Mouse (Mus musculus) WW6 (cell line): ENCODE data around the gene Homer3.

Experiments used
- DNase-seq: peaks from one replicate; pipeline ENCODE4 v3.0.0-alpha.2; 2013; ENCODE audit warnings: low read depth, low spot score

The Homer3 gene

GRCm38 (mm10) chr8:70282603-70283135 lies at the start of gene Homer3:
Gene Homer3, plus strand, starts transcription at chr8:70282827.
- peak; percentile 97 for DNase-seq

DNA sequence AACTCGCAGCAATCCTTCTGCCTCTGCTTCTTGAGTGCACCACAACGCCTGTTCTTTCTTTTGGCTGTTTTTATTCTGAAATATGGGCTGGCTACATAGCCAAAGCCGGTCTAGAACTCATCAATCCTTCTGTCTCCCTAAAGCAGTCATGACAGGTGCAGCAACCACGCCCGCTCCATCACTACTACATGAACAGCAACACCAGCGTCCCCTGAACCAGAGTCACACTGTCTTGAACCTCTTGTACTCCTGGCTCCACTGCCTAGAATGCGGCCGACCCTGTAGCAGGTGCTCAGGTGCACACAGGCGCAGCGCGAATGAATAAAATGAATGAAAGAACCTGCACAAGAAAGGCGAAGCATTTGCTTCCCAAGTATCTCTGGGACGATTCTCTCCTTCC lies 49.0 kb upstream of the Homer3 start:
- DNase-seq: no peak

GRCm38 (mm10) chr8:70234080-70234780 lies 48.4 kb upstream of the Homer3 start, which contains the start of the genes Sugp2 and Armc6:
Gene Sugp2, plus strand, starts transcription at chr8:70234226.
Gene Armc6, minus strand, starts transcription at chr8:70234466.
- peak; percentile 98 for DNase-seq

DNA sequence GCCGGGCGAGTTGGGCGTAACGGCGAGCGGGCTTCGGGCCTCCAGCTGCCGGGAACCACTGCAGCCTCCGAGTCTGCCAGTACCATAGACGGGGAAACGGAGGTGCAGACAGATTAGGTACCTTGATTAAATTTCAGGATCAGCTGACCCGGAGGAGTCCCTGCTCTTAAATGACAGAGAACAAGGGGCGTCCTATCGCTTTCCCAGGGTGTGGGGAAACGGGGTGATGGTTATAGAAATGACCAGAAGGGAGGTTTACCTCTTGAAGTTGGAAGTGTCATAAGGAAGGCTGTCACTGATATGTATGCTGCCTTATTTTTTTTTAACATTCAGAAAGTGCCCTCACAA lies 47.9 kb upstream of the Homer3 start:
- no peak for DNase-seq

DNA sequence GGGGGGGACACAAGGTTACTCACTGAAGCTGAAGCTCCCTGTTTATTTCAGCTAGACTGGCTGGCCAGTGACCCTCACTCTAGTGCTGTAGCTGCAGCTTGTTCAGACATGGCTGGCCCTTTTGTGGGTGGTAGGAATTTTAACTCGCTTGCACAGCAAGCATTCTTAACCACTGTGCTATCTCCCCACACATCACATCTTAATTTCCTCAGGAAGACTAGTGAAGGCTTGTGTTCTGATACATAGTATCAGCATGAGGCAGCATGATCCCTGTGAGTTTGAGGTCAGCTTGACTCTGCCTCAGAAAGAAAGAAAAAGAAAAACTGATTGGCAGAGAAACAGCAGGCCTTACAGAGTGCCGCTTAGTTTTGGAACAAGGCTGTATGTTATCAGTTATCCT lies 44.8 kb upstream of the Homer3 start:
- no peak for DNase-seq

DNA sequence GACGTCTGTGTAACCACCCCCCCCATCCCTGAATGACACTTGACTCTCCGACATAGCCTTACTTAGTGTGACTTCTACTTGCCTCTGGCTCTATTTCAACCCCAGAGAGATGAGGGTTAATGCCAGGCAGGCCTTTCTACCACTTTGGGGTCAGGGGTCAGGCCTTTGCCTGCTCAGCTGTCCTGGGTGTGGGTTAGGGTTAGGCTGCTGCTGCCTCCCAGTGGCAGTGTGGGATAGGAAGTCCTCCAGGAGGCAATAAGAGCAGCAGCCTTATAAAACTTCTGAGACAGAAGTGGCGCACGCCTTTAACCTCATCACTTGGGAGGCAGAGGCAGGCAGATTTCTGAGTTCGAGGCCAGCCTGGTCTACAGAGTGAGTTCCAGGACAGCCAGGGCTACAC lies 42.0 kb upstream of the Homer3 start:
- no peak for DNase-seq

DNA sequence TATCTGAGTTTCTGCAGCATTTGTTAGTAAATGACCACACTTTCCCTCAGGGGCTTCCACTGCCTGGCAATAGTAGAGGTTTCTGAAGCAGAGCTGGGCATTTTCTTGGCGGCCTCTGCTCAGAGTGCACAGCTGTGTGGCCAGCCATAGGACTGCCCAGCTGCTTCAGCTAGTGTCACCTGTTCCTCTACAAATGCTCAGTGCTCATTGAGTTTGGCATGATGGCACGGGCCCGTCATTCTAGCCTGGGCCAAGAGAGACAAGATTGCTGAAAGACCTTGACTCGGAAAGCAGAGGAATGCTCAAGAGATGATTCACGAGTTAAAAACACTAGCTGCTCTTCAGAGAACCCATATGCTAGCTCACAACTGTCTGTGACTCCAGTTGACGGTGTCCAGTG lies 36.0 kb upstream of the Homer3 start:
- DNase-seq: no peak

GRCm38 (mm10) chr8:70247841-70248240 lies 34.8 kb upstream of the Homer3 start:
- no peak for DNase-seq

GRCm38 (mm10) chr8:70254628-70255027 lies 28.0 kb upstream of the Homer3 start:
- DNase-seq: no peak

DNA sequence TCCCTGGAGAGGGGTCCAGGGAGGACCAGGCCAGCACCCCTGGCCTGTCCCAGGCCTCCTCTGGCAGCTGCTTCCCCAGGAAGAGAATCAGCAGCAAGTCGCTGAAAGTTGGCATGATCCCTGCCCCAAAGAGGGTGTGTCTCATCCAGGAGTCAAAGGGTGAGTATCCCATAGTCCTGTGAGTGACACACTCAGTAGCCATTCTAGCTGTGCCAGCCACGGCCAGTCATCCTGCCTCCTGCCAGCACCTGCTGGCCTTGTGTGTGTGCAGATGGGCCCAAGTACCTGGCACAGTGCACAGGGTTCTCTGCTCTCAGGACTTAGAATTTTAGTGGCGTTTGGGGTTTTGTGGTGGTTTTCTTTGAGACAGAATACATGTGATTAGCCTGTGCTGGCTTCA lies 25.2 kb upstream of the Homer3 start:
- no peak for DNase-seq

DNA sequence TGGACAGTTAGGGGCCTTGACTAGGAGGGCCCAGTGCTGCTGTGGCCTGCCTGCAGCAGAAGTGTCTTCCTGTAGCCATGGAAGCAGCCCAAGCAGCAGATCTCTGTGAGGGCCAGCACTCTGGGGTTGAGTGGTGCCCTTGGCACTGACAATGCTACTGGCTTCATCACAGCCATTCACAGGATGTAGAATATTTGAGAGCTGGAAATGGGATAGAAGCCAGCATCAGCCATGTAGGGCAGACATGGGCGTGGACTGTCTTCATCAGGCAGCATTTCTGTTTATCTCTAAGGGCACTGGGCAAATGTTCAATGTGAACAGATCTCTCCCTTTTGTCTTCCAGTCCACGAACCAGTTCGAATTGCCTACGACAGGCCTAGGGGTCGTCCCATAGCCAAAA lies 24.0 kb upstream of the Homer3 start:
- no peak for DNase-seq

- DNase-seq: no peak
Measured at GRCm38 (mm10) chr8:70259043-70259442, 23.6 kb upstream of the Homer3 start.

DNA sequence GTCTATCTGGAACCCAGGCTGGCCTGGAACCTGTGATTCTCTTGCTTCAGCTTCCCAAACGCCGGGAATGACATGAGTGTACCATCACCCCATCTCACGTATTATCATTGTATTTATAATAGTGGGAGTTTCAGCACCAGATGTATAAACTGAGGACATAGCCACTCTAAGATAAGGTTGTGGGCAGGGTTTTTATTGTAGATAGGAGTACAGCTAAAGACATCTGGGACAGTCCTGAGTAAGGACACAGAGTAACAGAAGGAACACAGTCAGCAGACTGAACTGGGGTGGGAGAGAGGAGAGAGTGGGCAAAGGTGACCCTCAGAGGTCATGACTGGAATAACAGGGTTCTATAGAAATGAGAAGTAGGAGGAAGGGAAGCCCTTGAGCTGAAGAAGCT lies 15.0 kb upstream of the Homer3 start:
- DNase-seq: no peak

GRCm38 (mm10) chr8:70268311-70268710 lies 14.3 kb upstream of the Homer3 start:
- DNase-seq: no peak

- DNase-seq: no peak
Measured at GRCm38 (mm10) chr8:70268799-70269565, 13.6 kb upstream of the Homer3 start.

- no peak for DNase-seq
Measured at GRCm38 (mm10) chr8:70272949-70273348, 9.7 kb upstream of the Homer3 start.

DNA sequence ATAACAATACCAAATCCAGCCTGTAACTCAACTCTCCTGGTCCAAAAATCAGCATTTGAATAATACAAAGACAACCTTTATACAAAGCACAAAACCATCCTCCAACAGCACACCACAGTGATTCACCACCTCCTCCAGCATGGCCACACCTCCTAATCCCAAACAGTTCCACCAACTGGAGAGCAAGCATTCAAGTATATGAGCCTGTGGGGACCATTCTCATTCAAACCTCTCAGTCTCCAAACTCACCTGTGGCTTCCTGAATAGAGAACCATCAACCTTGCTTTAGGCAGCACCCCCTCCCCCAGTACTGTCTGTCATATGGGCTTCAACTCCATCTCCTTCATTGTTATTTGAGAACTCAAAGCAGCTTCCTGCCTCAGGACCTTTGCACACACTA lies 8.3 kb upstream of the Homer3 start:
- DNase-seq: no peak

DNA sequence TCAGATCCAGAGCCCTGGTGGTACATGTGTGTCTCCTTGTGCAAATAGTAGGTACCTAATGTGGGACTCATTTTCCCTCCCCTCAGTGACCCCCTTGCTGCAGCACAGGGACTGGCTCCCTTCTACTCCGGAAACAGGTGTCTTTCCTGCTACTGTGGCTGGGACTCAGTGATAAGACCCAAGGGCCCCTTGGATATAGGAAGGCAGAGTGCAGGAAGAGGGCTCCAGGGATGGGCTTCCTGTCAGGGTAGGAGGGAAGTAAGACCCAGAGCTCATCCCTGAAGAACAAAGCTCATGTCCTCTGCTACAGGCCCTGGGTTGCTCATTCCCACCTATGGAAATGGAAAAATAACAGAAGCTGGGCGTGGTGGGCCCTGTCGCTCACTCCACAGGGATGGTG lies 6.2 kb upstream of the Homer3 start:
- DNase-seq: no peak

GRCm38 (mm10) chr8:70278175-70278574 lies 4.5 kb upstream of the Homer3 start:
- no peak for DNase-seq

GRCm38 (mm10) chr8:70279266-70279665 lies 3.4 kb upstream of the Homer3 start:
- no peak for DNase-seq

- no peak for DNase-seq
Measured at GRCm38 (mm10) chr8:70281001-70281400, 1.6 kb upstream of the Homer3 start.

DNA sequence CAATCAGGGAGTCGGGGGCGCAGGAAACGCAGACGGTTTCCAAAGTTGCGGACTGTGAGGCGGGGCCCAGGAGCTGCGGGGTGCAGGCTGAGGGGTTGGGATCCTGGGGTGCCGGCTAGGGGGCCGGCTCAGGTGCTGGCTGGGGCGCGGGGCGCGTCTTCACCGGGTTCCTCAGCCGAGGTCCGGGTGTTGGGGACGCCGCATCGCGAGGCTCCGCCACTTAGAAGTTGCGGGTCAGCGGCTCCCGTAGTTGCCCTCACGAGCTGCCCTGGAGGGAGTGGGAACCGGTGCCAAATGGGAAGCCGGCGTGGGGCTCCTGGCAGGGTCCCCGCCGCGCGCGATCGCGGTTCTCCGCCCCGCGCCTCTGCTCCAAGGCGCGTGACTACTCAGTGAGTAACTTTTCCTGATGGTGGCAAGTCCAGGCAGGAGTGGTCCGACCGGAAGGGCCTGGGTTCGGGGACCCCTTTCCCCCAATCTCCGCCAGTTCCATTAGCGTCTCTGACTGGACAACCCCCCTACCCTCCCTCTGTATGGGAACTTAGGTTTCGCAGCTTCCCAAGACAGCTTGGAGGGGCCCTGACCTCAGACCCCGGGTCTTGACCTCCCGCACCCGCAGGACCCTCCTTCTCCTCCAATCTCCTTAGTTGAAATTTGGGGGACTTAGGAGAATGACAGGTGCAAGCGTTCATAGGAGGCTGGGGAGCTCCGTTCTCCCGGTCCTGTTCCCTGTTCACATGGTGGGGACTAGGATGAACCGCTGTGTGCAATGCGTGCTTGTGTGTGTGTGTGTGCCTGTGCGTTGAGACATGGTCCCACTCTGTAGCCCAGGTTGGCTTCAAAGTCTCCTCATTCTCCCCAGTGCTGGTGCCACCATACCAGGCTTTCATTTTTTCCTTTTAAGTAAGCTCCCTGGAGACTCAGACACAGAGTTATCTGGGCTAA lies 780 bp downstream of the Homer3 start:
- DNase-seq: no peak
